Mouse (Mus musculus): ENCODE data around the gene Arl15. TPM values are rescaled to one million over a fixed set of nuclear protein-coding genes. Genes with fewer than 3 reads are reported as not detected.

The Arl15 gene
- polyA plus RNA-seq, 1 experiment = 1.3 TPM

- TF ChIP-seq POLR2A (IDR thresholded peaks at IDR 0.05; ENCODE audit: low read depth, low read length) (no peak), CTCF (IDR thresholded peaks at IDR 0.05; ENCODE audit: extremely low read depth, insufficient read depth, insufficient read length, insufficient replicate concordance) (no peak)
- no peak overlapping the region for H3K27ac ChIP-seq (ENCODE audit: insufficient read depth, low read length)
Observed at GRCm38 (mm10) chr13:114130566-114131319, 336.4 kb downstream of the Arl15 start.

GRCm38 (mm10) chr13:114138921-114139320 lies 344.6 kb downstream of the Arl15 start:
- Histone ChIP-seq H3K27ac (ENCODE audit: insufficient read depth, low read length) (no peak overlapping the region), H3K4me1 (ENCODE audit: control insufficient read depth, insufficient read depth, insufficient read length) (no peaks in the 10 kb centered on the region), H3K4me3 (ENCODE audit: extremely low read depth, insufficient read depth, insufficient read length) (no peak overlapping the region), H3K36me3 (ENCODE audit: control insufficient read depth, insufficient read depth, low read length) (no peaks in the 10 kb centered on the region), H3K27me3 (ENCODE audit: control insufficient read depth, insufficient read depth, low read length) (no peaks in the 10 kb centered on the region)
- TF ChIP-seq CTCF (IDR thresholded peaks at IDR 0.05; ENCODE audit: extremely low read depth, insufficient read depth, insufficient read length, insufficient replicate concordance) = no peak
- WGBS = 87% methylated on average over 8 of the region's 8 CpGs
- no peak for DNase-seq (ENCODE audit: low read depth in 1 of 2, low spot score in 2 of 2)

More at GRCm38 (mm10) chr13:114130566-114131319, 336.4 kb downstream of the Arl15 start:
- 93% methylated on average over 11 of the region's 11 CpGs for WGBS
- no peaks in the 10 kb centered on the region for H3K4me1 ChIP-seq (ENCODE audit: control insufficient read depth, insufficient read depth, insufficient read length)
- H3K27me3 ChIP-seq (ENCODE audit: control insufficient read depth, insufficient read depth, low read length) = no peaks in the 10 kb centered on the region
- no peaks in the 10 kb centered on the region for H3K36me3 ChIP-seq (ENCODE audit: control insufficient read depth, insufficient read depth, low read length)
- H3K4me3 ChIP-seq (ENCODE audit: extremely low read depth, insufficient read depth, insufficient read length) = no peak overlapping the region
- DNase-seq (ENCODE audit: low read depth in 1 of 2, low spot score in 2 of 2) = no peak

- no peaks in the 10 kb centered on the region for H3K4me1 ChIP-seq (ENCODE audit: control insufficient read depth, insufficient read depth, insufficient read length)
- H3K27me3 ChIP-seq (ENCODE audit: control insufficient read depth, insufficient read depth, low read length) = no peaks in the 10 kb centered on the region
- no peak for TF ChIP-seq POLR2A (IDR thresholded peaks at IDR 0.05; ENCODE audit: low read depth, low read length)
- no peak for TF ChIP-seq CTCF (IDR thresholded peaks at IDR 0.05; ENCODE audit: extremely low read depth, insufficient read depth, insufficient read length, insufficient replicate concordance)
- DNase-seq (ENCODE audit: low read depth in 1 of 2, low spot score in 2 of 2) = no peak
- 95% methylated on average over 9 of the region's 9 CpGs for WGBS
- H3K36me3 ChIP-seq (ENCODE audit: control insufficient read depth, insufficient read depth, low read length) = no peaks in the 10 kb centered on the region
- H3K4me3 ChIP-seq (ENCODE audit: extremely low read depth, insufficient read depth, insufficient read length) = no peak overlapping the region
- no peak overlapping the region for H3K27ac ChIP-seq (ENCODE audit: insufficient read depth, low read length)
Observed at GRCm38 (mm10) chr13:114139570-114139969, 345.3 kb downstream of the Arl15 start.

GRCm38 (mm10) chr13:114142826-114143225 lies 348.5 kb downstream of the Arl15 start:
- H3K36me3 ChIP-seq (ENCODE audit: control insufficient read depth, insufficient read depth, low read length) = no peaks in the 10 kb centered on the region
- TF ChIP-seq POLR2A (IDR thresholded peaks at IDR 0.05; ENCODE audit: low read depth, low read length) = no peak
- H3K4me3 ChIP-seq (ENCODE audit: extremely low read depth, insufficient read depth, insufficient read length) = no peak overlapping the region
- WGBS = 95% methylated on average over 8 of the region's 8 CpGs
- DNase-seq (ENCODE audit: low read depth in 1 of 2, low spot score in 2 of 2) = no peak
- no peaks in the 10 kb centered on the region for H3K27me3 ChIP-seq (ENCODE audit: control insufficient read depth, insufficient read depth, low read length)
- no peak overlapping the region for H3K27ac ChIP-seq (ENCODE audit: insufficient read depth, low read length)
- no peaks in the 10 kb centered on the region for H3K4me1 ChIP-seq (ENCODE audit: control insufficient read depth, insufficient read depth, insufficient read length)

- TF ChIP-seq POLR2A (IDR thresholded peaks at IDR 0.05; ENCODE audit: low read depth, low read length) = no peak
- TF ChIP-seq CTCF (IDR thresholded peaks at IDR 0.05; ENCODE audit: extremely low read depth, insufficient read depth, insufficient read length, insufficient replicate concordance) = no peak
- 98% methylated on average over 1 of the region's 1 CpGs for WGBS
Observed at GRCm38 (mm10) chr13:114143247-114143646, 348.9 kb downstream of the Arl15 start.

GRCm38 (mm10) chr13:114144052-114145046 lies 350.0 kb downstream of the Arl15 start:
- TF ChIP-seq CTCF (IDR thresholded peaks at IDR 0.05; ENCODE audit: extremely low read depth, insufficient read depth, insufficient read length, insufficient replicate concordance) = no peak
- no peak for TF ChIP-seq POLR2A (IDR thresholded peaks at IDR 0.05; ENCODE audit: low read depth, low read length)
- DNase-seq (ENCODE audit: low read depth in 1 of 2, low spot score in 2 of 2) = no peak
- no peaks in the 10 kb centered on the region for H3K36me3 ChIP-seq (ENCODE audit: control insufficient read depth, insufficient read depth, low read length)
- 88% methylated on average over 15 of the region's 15 CpGs for WGBS
- no peaks in the 10 kb centered on the region for H3K27me3 ChIP-seq (ENCODE audit: control insufficient read depth, insufficient read depth, low read length)
- no peak overlapping the region for H3K27ac ChIP-seq (ENCODE audit: insufficient read depth, low read length)
- no peak overlapping the region for H3K4me3 ChIP-seq (ENCODE audit: extremely low read depth, insufficient read depth, insufficient read length)
- H3K4me1 ChIP-seq (ENCODE audit: control insufficient read depth, insufficient read depth, insufficient read length) = no peaks in the 10 kb centered on the region

More at GRCm38 (mm10) chr13:114143247-114143646, 348.9 kb downstream of the Arl15 start:
- Histone ChIP-seq H3K27ac (ENCODE audit: insufficient read depth, low read length) (no peak overlapping the region), H3K27me3 (ENCODE audit: control insufficient read depth, insufficient read depth, low read length) (no peaks in the 10 kb centered on the region), H3K36me3 (ENCODE audit: control insufficient read depth, insufficient read depth, low read length) (no peaks in the 10 kb centered on the region), H3K4me3 (ENCODE audit: extremely low read depth, insufficient read depth, insufficient read length) (no peak overlapping the region), H3K4me1 (ENCODE audit: control insufficient read depth, insufficient read depth, insufficient read length) (no peaks in the 10 kb centered on the region)
- DNase-seq (ENCODE audit: low read depth in 1 of 2, low spot score in 2 of 2) = no peak
